Mouse (Mus musculus) E14TG2a.4 (cell line): Measurements from ENCODE around the gene Rtca.

Experiments
- CTCF ChIP-seq: conservative IDR thresholded peaks from 2 replicates; pipeline ENCODE4 v1.5.1; 2014; ENCODE audit warnings: low read length
- NANOG ChIP-seq: IDR thresholded peaks from 2 replicates; pipeline ENCODE4 v1.6.1; 2014; ENCODE audit warnings: borderline replicate concordance, low read length, mixed read lengths
- POU5F1 ChIP-seq: IDR thresholded peaks from 2 replicates; pipeline ENCODE4 v1.6.1; 2014; ENCODE audit warnings: low read length, borderline replicate concordance

GRCm38 (mm10) chr3:116551362-116551761 lies 43.4 kb upstream of the Rtca start:
- TF ChIP-seq CTCF (no peak), NANOG (no peak), POU5F1 (no peak)
